Mouse (Mus musculus): Measurements from ENCODE around the gene Atf7. TPM values are rescaled to one million over a fixed set of nuclear protein-coding genes. Genes with fewer than 3 reads are reported as not detected.

Gene Atf7
- polyA plus RNA-seq, 1 experiment from 2014 or later: 17.0 TPM

DNA sequence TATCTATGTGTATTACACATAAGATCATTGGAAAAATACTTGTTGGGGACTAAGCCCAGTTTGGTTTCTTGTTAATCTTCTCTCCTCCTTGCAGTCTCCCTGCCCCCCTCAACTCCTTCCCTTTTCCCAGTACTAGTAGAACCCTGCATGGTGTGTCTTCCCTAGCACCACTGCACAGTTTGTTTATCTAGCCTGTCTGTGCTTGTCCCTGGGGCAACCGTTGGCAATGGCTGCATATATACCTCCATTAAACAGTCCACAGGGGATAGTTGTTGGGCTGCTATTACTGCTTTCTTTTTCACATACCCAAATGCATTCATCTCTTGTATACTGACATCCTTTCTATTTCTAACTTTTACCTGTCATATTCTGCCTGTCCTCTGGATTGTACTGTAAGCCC lies 137.6 kb downstream of the Atf7 start:
- TF ChIP-seq CTCF (IDR thresholded peaks at IDR 0.05; ENCODE audit: low read depth) (no peak), EP300 (optimal IDR thresholded peaks at IDR 0.05) (no peak)
- ATAC-seq (ENCODE audit: low FRiP score, low TSS enrichment) (no peak), DNase-seq (ENCODE audit: low spot score) (no peak)
- peaks cover 43% of the 10 kb centered on the region for H3K36me3 ChIP-seq (ENCODE audit: control insufficient read depth, insufficient read depth, low read length)
- H3K9me3 ChIP-seq (ENCODE audit: control insufficient read depth, low read length): no peaks in the 10 kb centered on the region
- H3K27ac ChIP-seq (replicated peaks): no peak overlapping the region
- no peaks in the 10 kb centered on the region for H3K4me1 ChIP-seq (replicated peaks; ENCODE audit: control insufficient read depth, insufficient read depth)
- H3K9ac ChIP-seq (ENCODE audit: low read length): no peak overlapping the region
- no peaks in the 10 kb centered on the region for H3K27me3 ChIP-seq (ENCODE audit: control insufficient read depth, insufficient read depth, low read length)
- WGBS: 34% methylated on average over 1 of the region's 1 CpGs
- no peak overlapping the region for H3K4me3 ChIP-seq (ENCODE audit: low read depth, low read length)
- no peak overlapping the region for H3K4me2 ChIP-seq (replicated peaks; ENCODE audit: low read depth)

- Histone ChIP-seq H3K27me3 (ENCODE audit: control insufficient read depth, insufficient read depth, low read length) (no peaks in the 10 kb centered on the region), H3K4me2 (replicated peaks; ENCODE audit: low read depth) (no peak overlapping the region), H3K4me3 (ENCODE audit: low read depth, low read length) (no peak overlapping the region), H3K9me3 (ENCODE audit: control insufficient read depth, low read length) (no peaks in the 10 kb centered on the region), H3K36me3 (ENCODE audit: control insufficient read depth, insufficient read depth, low read length) (peaks cover 36% of the 10 kb centered on the region), H3K4me1 (replicated peaks; ENCODE audit: control insufficient read depth, insufficient read depth) (no peaks in the 10 kb centered on the region), H3K27ac (replicated peaks) (no peak overlapping the region), H3K9ac (ENCODE audit: low read length) (no peak overlapping the region)
- WGBS: 91% methylated on average over 12 of the region's 12 CpGs
- no peak for TF ChIP-seq EP300 (optimal IDR thresholded peaks at IDR 0.05)
- TF ChIP-seq CTCF (IDR thresholded peaks at IDR 0.05; ENCODE audit: low read depth): no peak
- ATAC-seq (ENCODE audit: low FRiP score, low TSS enrichment) (no peak), DNase-seq (ENCODE audit: low spot score) (no peak)
These were observed 139.4 kb downstream of the Atf7 start for GRCm38 (mm10) chr15:102485853-102486252.

GRCm38 (mm10) chr15:102483136-102483535 lies 142.1 kb downstream of the Atf7 start:
- no peak overlapping the region for H3K27ac ChIP-seq (replicated peaks)
- 75% methylated on average over 3 of the region's 3 CpGs for WGBS
- no peak overlapping the region for H3K4me3 ChIP-seq (ENCODE audit: low read depth, low read length)
- no peak for DNase-seq (ENCODE audit: low spot score)
- H3K36me3 ChIP-seq (ENCODE audit: control insufficient read depth, insufficient read depth, low read length): peaks cover 22% of the 10 kb centered on the region
- no peaks in the 10 kb centered on the region for H3K9me3 ChIP-seq (ENCODE audit: control insufficient read depth, low read length)
- H3K4me1 ChIP-seq (replicated peaks; ENCODE audit: control insufficient read depth, insufficient read depth): no peaks in the 10 kb centered on the region
- ATAC-seq (ENCODE audit: low FRiP score, low TSS enrichment): no peak
- no peaks in the 10 kb centered on the region for H3K27me3 ChIP-seq (ENCODE audit: control insufficient read depth, insufficient read depth, low read length)
- no peak overlapping the region for H3K9ac ChIP-seq (ENCODE audit: low read length)
- TF ChIP-seq CTCF (IDR thresholded peaks at IDR 0.05; ENCODE audit: low read depth) (no peak), EP300 (optimal IDR thresholded peaks at IDR 0.05) (no peak)
- H3K4me2 ChIP-seq (replicated peaks; ENCODE audit: low read depth): no peak overlapping the region

MicroRNAs encoded within 50 kb of the gene (microRNA counts, 519-probe panel; counts per million panel counts)
- not detected for microRNA mmu-miR-688

Small RNAs within 50 kb of the gene (microRNA-seq; reads per million reads assigned to microRNA genes)
- gene Mir688: not detected

Other genes starting within 250 kb of the Atf7 start
- 4.4 and 4.7 TPM in 2 replicates for gene Sp1, start 219.3 kb downstream of the Atf7 start, polyA plus RNA-seq (2015; fragmentation: Nextera tagmentation; extraction: Ambion mirVana)
- 0.42 and 0.80 TPM in 2 replicates for gene Amhr2, start 180.1 kb downstream of the Atf7 start, polyA plus RNA-seq (2015; fragmentation: Nextera tagmentation; extraction: Ambion mirVana)
- 339 and 365 TPM in 2 replicates for gene Prr13, start 166.4 kb downstream of the Atf7 start, polyA plus RNA-seq (2015; fragmentation: Nextera tagmentation; extraction: Ambion mirVana)
- 90.7 and 96.2 TPM in 2 replicates for gene Pcbp2, start 154.9 kb downstream of the Atf7 start, polyA plus RNA-seq (2015; fragmentation: Nextera tagmentation; extraction: Ambion mirVana)
- not detected in 2 replicates for gene Gm10337, start 121.7 kb downstream of the Atf7 start, polyA plus RNA-seq (2015; fragmentation: Nextera tagmentation; extraction: Ambion mirVana)
- 3.3 and 3.9 TPM in 2 replicates for gene Map3k12, start 108.4 kb downstream of the Atf7 start, polyA plus RNA-seq (2015; fragmentation: Nextera tagmentation; extraction: Ambion mirVana)
- gene Tarbp2, start 107.3 kb downstream of the Atf7 start, polyA plus RNA-seq (2015; fragmentation: Nextera tagmentation; extraction: Ambion mirVana): 41.7 and 44.3 TPM in 2 replicates
- gene Npff, start 100.5 kb downstream of the Atf7 start, polyA plus RNA-seq (2015; fragmentation: Nextera tagmentation; extraction: Ambion mirVana): 1.1 and 1.3 TPM in 2 replicates
- gene Gm28047, start 397 bp downstream of the Atf7 start, polyA plus RNA-seq (2015; fragmentation: Nextera tagmentation; extraction: Ambion mirVana): not detected in 2 replicates
- 66.6 and 71.4 TPM in 2 replicates for gene Atp5g2, start 46.9 kb upstream of the Atf7 start, polyA plus RNA-seq (2015; fragmentation: Nextera tagmentation; extraction: Ambion mirVana)
- 25.5 and 27.6 TPM in 2 replicates for gene Calcoco1, start 96.7 kb upstream of the Atf7 start, polyA plus RNA-seq (2015; fragmentation: Nextera tagmentation; extraction: Ambion mirVana)